Mouse (Mus musculus) heart, postnatal 25 days (tissue): Measurements from ENCODE around the gene Abt1. TPM values are rescaled to one million over a fixed set of nuclear protein-coding genes. Genes with fewer than 3 reads are reported as not detected.
A peak's percentile ranks its signal among the peaks of the same experiment; 100 is the strongest.

Experiments
- DNase-seq: peaks from one replicate; pipeline ENCODE4 v3.0.0; 2022; ENCODE audit warnings: low spot score
- intact Hi-C: fragments of 180-260 bp; cut with DNase I; formaldehyde crosslinking; loops from one replicate; pipeline ENCODE4 v1.15.1; 2025
- total RNA-seq, 2 experiments: library from RNA; stranded (reverse); gene quantifications; 2 replicates each; pipeline ENCODE4 v1.2.3; 2021

Gene Abt1
- 1 to 10 TPM; 3.9 to 4.4 TPM for total RNA-seq

GRCm38 (mm10) chr13:23423286-23424051, at the start of gene Abt1:
Abt1 (minus strand) TSS chr13:23423866.
- intact Hi-C loops = loop anchor here (2.0 to 5.0 kb wide), 2 partner anchors 56 to 173 kb away; partner anchors contain the start of gene Zfp322a
- peak; percentile 80 for DNase-seq

- intact Hi-C loops = no loop called here
- DNase-seq = no peak
Measured at GRCm38 (mm10) chr13:23466911-23467310, 43.2 kb upstream of the Abt1 start.

- intact Hi-C loops = no loop called here
- no peak for DNase-seq
Measured at GRCm38 (mm10) chr13:23466306-23466705, 42.6 kb upstream of the Abt1 start.

- no peak for DNase-seq
Measured at GRCm38 (mm10) chr13:23465600-23466109, 42.0 kb upstream of the Abt1 start, which contains the start of gene Btn1a1. Btn1a1 (minus strand) TSS chr13:23465901.

GRCm38 (mm10) chr13:23464841-23465366, 41.2 kb upstream of the Abt1 start:
- DNase-seq = no peak
- intact Hi-C loops = no loop called here

More at GRCm38 (mm10) chr13:23465600-23466109, 42.0 kb upstream of the Abt1 start, which contains the start of gene Btn1a1:
- intact Hi-C loops = no loop called here

GRCm38 (mm10) chr13:23464224-23464637, 40.6 kb upstream of the Abt1 start:
- intact Hi-C loops = no loop called here
- no peak for DNase-seq

- DNase-seq = peak; percentile 31
- intact Hi-C loops = no loop called here
Measured at GRCm38 (mm10) chr13:23463381-23464223, 39.9 kb upstream of the Abt1 start.

- DNase-seq = no peak
- intact Hi-C loops = no loop called here
Measured at GRCm38 (mm10) chr13:23462669-23463068, 39.0 kb upstream of the Abt1 start.

GRCm38 (mm10) chr13:23462063-23462462, 38.4 kb upstream of the Abt1 start:
- no peak for DNase-seq

GRCm38 (mm10) chr13:23459264-23459846, 35.7 kb upstream of the Abt1 start:
- intact Hi-C loops = loop anchor here (10.0 kb wide), 1 partner anchor 1515 kb away; the partner anchor contains the start of gene Zfp184
- no peak for DNase-seq

More at GRCm38 (mm10) chr13:23462063-23462462, 38.4 kb upstream of the Abt1 start:
- intact Hi-C loops = no loop called here

GRCm38 (mm10) chr13:23453926-23454325, 30.3 kb upstream of the Abt1 start:
- intact Hi-C loops = loop anchor here (10.0 kb wide), 1 partner anchor 1509 kb away; the partner anchor contains the start of gene Zfp184
- DNase-seq = no peak

- intact Hi-C loops = loop anchor here (10.0 kb wide), 1 partner anchor 1509 kb away; the partner anchor contains the start of gene Zfp184
- peak; percentile 55 for DNase-seq
Measured at GRCm38 (mm10) chr13:23453362-23453862, 29.7 kb upstream of the Abt1 start.

GRCm38 (mm10) chr13:23450398-23450797, 26.7 kb upstream of the Abt1 start:
- intact Hi-C loops = loop anchor here (1.0 to 10.0 kb wide), 3 partner anchors 14 to 1506 kb away; partner anchors contain the start of gene Zfp184
- peak; percentile 60 for DNase-seq

GRCm38 (mm10) chr13:23449235-23450095, 25.8 kb upstream of the Abt1 start:
- no peak for DNase-seq
- intact Hi-C loops = loop anchor here (1.0 to 10.0 kb wide), 3 partner anchors 13 to 1505 kb away; partner anchors contain the start of gene Zfp184

GRCm38 (mm10) chr13:23448758-23449157, 25.1 kb upstream of the Abt1 start:
- no peak for DNase-seq
- intact Hi-C loops = no loop called here

- intact Hi-C loops = loop anchor here (1.0 to 2.0 kb wide), 2 partner anchors 9 to 70 kb away; no protein-coding TSS in a partner anchor
- DNase-seq = peak; percentile 50
Measured at GRCm38 (mm10) chr13:23446498-23446952, 22.9 kb upstream of the Abt1 start.

GRCm38 (mm10) chr13:23445561-23446320, 22.1 kb upstream of the Abt1 start:
- peak; percentile 75 for DNase-seq
- intact Hi-C loops = loop anchor here (1.0 to 2.0 kb wide), 2 partner anchors 8 to 71 kb away; no protein-coding TSS in a partner anchor
